Comparison of ENCODE assay signal across 8 mouse cellular contexts in the genomic region with DNA sequence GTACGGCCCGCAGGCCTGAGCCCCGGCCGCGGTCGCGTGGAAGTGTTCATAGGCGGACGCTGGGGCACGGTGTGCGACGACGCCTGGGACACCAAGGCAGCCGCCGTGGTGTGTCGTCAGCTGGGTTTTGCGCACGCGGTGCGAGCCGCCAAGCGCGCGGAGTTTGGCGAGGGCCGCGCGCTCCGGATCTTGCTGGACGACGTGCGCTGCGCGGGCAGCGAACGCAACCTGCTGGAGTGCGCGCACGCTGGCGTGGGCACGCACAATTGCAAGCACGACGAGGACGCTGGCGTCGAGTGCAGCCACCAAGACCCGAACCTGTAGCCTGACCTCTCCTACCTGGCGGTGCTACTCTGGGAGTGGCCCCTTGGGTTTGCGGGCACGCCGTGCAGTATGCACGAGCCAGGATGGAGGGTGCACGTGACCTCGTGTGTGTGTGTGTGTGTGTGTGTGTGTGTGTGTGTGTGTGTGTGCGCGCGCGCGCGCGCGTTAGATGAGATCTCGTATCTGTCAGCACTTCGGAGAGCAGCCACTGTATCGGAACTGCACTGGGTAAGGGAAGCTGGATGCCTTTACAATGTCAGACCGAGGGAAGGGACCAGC. TPM values are rescaled to one million over a fixed set of nuclear protein-coding genes. Genes with fewer than 3 reads are reported as not detected.
DNase-seq lines count a peak whose midpoint lies in the region; ATAC-seq and TF ChIP-seq lines count a peak whose summit lies in the region.

No protein-coding gene starts in this region.

- 0 out of 2 replicates have a peak, but pooled peaks have one; percentile 7 for ATAC-seq in heart, embryonic 13.5 days (ENCODE audit: extremely low read depth, insufficient number of reproducible peaks, low FRiP score, low TSS enrichment)
- ATAC-seq in stomach, embryonic 15.5 days (ENCODE audit: insufficient read depth, low FRiP score, low read depth) = peak; percentile 20; the same call in 1 of the 2 replicates

- H3K9ac ChIP-seq in heart, embryonic 13.5 days = peak overlapping the region; percentile 66; the same call in 1 of the 2 replicates
- H3K9ac ChIP-seq in stomach, embryonic 15.5 days = no peak overlapping the region

- 0 out of 2 replicates have a peak, but pooled peaks have one; percentile 20 for TF ChIP-seq POLR2A in brain, embryonic 14.5 days (IDR thresholded peaks at IDR 0.05; ENCODE audit: borderline replicate concordance, extremely low read depth, insufficient read depth, insufficient read length, poor library complexity, severe bottlenecking)

- WGBS in heart, embryonic 13.5 days = under 1% methylated on average over 56 of the region's 66 CpGs
- WGBS in stomach, embryonic 15.5 days = 2% methylated on average over 64 of the region's 66 CpGs

- H3K27ac ChIP-seq in heart, embryonic 13.5 days (replicated peaks) = no peak overlapping the region
- no peak overlapping the region for H3K27ac ChIP-seq in stomach, embryonic 15.5 days

- H3K4me3 ChIP-seq in heart, embryonic 13.5 days = peak overlapping the region; percentile 50
- peak overlapping the region; percentile 41 for H3K4me3 ChIP-seq in stomach, embryonic 15.5 days (replicated peaks)

- no peaks in the 10 kb centered on the region for H3K9me3 ChIP-seq in heart, embryonic 13.5 days
- H3K9me3 ChIP-seq in stomach, embryonic 15.5 days = no peaks in the 10 kb centered on the region

- peaks cover 25% of the 10 kb centered on the region for H3K4me1 ChIP-seq in heart, embryonic 13.5 days
- peaks cover 17% of the 10 kb centered on the region for H3K4me1 ChIP-seq in stomach, embryonic 15.5 days

- no peaks in the 10 kb centered on the region for H3K36me3 ChIP-seq in heart, embryonic 13.5 days
- H3K36me3 ChIP-seq in stomach, embryonic 15.5 days = no peaks in the 10 kb centered on the region

- H3K4me2 ChIP-seq in heart, embryonic 13.5 days = peak overlapping the region; percentile 75
- peak overlapping the region; percentile 82 for H3K4me2 ChIP-seq in stomach, embryonic 15.5 days

- peaks cover 71% of the 10 kb centered on the region for H3K27me3 ChIP-seq in heart, embryonic 13.5 days (replicated peaks)
- peaks cover 28% of the 10 kb centered on the region for H3K27me3 ChIP-seq in stomach, embryonic 15.5 days (replicated peaks)

- TF ChIP-seq CTCF in brain, embryonic 14.5 days (IDR thresholded peaks at IDR 0.05; ENCODE audit: borderline replicate concordance, extremely low read depth, insufficient read depth, insufficient read length) = no peak

- no peak for DNase-seq in heart, adult 9 months (ENCODE audit: low spot score in 2 of 2)
- DNase-seq in brain, embryonic 14.5 days (ENCODE audit: low read depth) = peak; percentile 92
- peak; percentile 55 for DNase-seq in forelimb bud, embryonic 11.5 days (ENCODE audit: low read depth, low spot score)
- DNase-seq in layer of hippocampus, adult 8-10 months (ENCODE audit: low spot score in 2 of 2) = peak; percentile 79 to 89
- peak; percentile 57 for DNase-seq in lung, postnatal 10 days
- DNase-seq in urinary bladder, postnatal 10 days (ENCODE audit: low spot score) = no peak

RNA-seq across cellular contexts. Expression of a gene that starts 6.2 kb away (rescaled TPM):
- 6.4 and 6.5 TPM in 2 replicates for polyA plus RNA-seq in heart, embryonic 13.5 days (2015; fragmentation: Nextera tagmentation; extraction: Ambion mirVana)
- 31.0 and 52.6 TPM in 2 replicates for polyA plus RNA-seq in brain, embryonic 14.5 days (2012; rRNA removed)
- 100 to 1,000 TPM; 162 to 181 (median 170) TPM for total RNA-seq in layer of hippocampus, adult 8-10 months (2022)
- polyA plus RNA-seq in stomach, embryonic 15.5 days (2015; fragmentation: Nextera tagmentation; extraction: Ambion mirVana) = 7.4 and 8.4 TPM in 2 replicates

RNA-seq across cellular contexts. Expression of a gene that starts 21.9 kb away (rescaled TPM):
- 0.71 and 1.1 TPM in 2 replicates for polyA plus RNA-seq in heart, embryonic 13.5 days (2015; fragmentation: Nextera tagmentation; extraction: Ambion mirVana)
- 3.9 and 4.3 TPM in 2 replicates for polyA plus RNA-seq in brain, embryonic 14.5 days (2012; rRNA removed)
- total RNA-seq in layer of hippocampus, adult 8-10 months (2022) = 1 to 10 TPM; 5.6 to 8.5 (median 7.1) TPM
- 0.87 and 0.88 TPM in 2 replicates for polyA plus RNA-seq in stomach, embryonic 15.5 days (2015; fragmentation: Nextera tagmentation; extraction: Ambion mirVana)

RNA-seq across cellular contexts. Expression of a gene that starts 42.8 kb away (rescaled TPM):
- polyA plus RNA-seq in heart, embryonic 13.5 days (2015; fragmentation: Nextera tagmentation; extraction: Ambion mirVana) = 49.9 and 52.8 TPM in 2 replicates
- 40.9 and 45.6 TPM in 2 replicates for polyA plus RNA-seq in brain, embryonic 14.5 days (2012; rRNA removed)
- 10 to 100 TPM; 43.0 to 51.1 (median 47.0) TPM for total RNA-seq in layer of hippocampus, adult 8-10 months (2022)
- 67.6 and 72.2 TPM in 2 replicates for polyA plus RNA-seq in stomach, embryonic 15.5 days (2015; fragmentation: Nextera tagmentation; extraction: Ambion mirVana)

RNA-seq across cellular contexts. Expression of a gene that starts 52.8 kb away (rescaled TPM):
- 4.9 and 5.8 TPM in 2 replicates for polyA plus RNA-seq in heart, embryonic 13.5 days (2015; fragmentation: Nextera tagmentation; extraction: Ambion mirVana)
- 34.0 and 48.9 TPM in 2 replicates for polyA plus RNA-seq in brain, embryonic 14.5 days (2012; rRNA removed)
- total RNA-seq in layer of hippocampus, adult 8-10 months (2022) = 10 to 100 TPM; 56.3 to 67.6 (median 63.0) TPM
- polyA plus RNA-seq in stomach, embryonic 15.5 days (2015; fragmentation: Nextera tagmentation; extraction: Ambion mirVana) = 7.3 and 7.9 TPM in 2 replicates

Comparison
In these comparisons a context has a peak if more than half of its experiments do, and no peak if none do; other contexts are left out.
1. DNase-seq: peak in brain, embryonic 14.5 days (single experiment), forelimb bud, embryonic 11.5 days (single experiment), layer of hippocampus, adult 8-10 months (2 of 2) and lung, postnatal 10 days (single experiment); none in heart, adult 9 months (0 of 2) and urinary bladder, postnatal 10 days (single experiment).